Mouse (Mus musculus): Measurements from ENCODE around the gene Hoxa1. TPM values are rescaled to one million over a fixed set of nuclear protein-coding genes. Genes with fewer than 3 reads are reported as not detected.

Gene Hoxa1
- total RNA-seq (2023; ENCODE audit: inconsistent age): not detected in 4 replicates

DNA sequence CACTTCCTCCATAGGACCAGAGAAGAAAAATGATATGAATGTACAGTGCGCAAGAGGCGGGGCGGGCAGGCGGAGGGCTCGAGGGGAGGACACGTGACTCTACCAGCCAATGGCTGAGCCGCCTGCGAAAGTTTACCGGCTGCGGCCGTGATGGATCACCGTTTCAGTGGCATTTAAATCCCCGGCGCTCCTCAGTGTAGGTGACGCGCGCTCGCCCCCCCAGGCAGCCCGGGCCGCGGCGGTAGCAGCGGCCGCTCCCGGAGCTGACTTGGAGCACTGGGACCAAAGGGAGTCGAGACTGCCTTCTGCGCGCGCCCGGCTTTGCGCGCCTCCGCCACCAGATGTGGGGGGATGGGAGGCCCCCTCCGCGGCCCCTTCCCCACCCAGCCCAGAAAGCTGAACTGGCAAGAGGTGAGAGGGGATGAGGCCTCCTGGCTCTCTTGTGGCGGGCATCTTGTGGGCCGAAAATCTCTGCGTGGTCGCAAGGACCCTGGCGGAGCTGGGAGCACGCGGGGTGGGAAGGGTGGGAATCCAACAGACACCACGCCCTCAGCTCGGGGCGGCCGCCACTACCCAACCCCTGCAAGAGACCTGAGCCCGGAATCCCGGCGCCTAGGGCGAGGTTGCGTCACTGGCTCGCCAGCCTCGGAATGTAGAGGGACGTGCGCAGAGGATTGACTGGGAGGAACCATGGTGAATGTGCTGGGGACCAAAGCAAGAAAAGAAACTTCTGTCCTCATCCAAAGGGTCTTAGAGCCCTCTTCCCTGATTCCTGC, at the start of gene Hoxa1:
Gene Hoxa1 (minus strand): TSS at position 42 of the 776 bp plus-strand sequence.

GRCm38 (mm10) chr6:52204050-52204752, 46.1 kb upstream of the Hoxa1 start, which contains the start of gene Hoxa5:
TSS of gene Hoxa5 (minus strand) at chr6:52204587.

GRCm38 (mm10) chr6:52190906-52191810, 33.0 kb upstream of the Hoxa1 start, which contains the start of gene Hoxa4:
TSS of gene Hoxa4 (minus strand) at chr6:52191753.

GRCm38 (mm10) chr6:52177061-52177735, 19.1 kb upstream of the Hoxa1 start, which contains the start of gene 5730596B20Rik:
TSS of gene 5730596B20Rik (plus strand) at chr6:52177498.

GRCm38 (mm10) chr6:52164626-52165440, 6.7 kb upstream of the Hoxa1 start, which contains the start of gene Hoxa2:
TSS of gene Hoxa2 (minus strand) at chr6:52164831.

Other genes with a start within 250 kb of the Hoxa1 start
- 40.7 to 48.9 TPM (median 44.1 TPM) in 4 replicates for gene Skap2, start 145.8 kb downstream of the Hoxa1 start, total RNA-seq (2023; ENCODE audit: inconsistent age)
- not detected in 4 replicates for gene Hoxa2, start 6.5 kb upstream of the Hoxa1 start, total RNA-seq (2023; ENCODE audit: inconsistent age)
- gene 5730596B20Rik, start 19.2 kb upstream of the Hoxa1 start, total RNA-seq (2023; ENCODE audit: inconsistent age): not detected in 4 replicates
- gene Hoxa4, start 33.4 kb upstream of the Hoxa1 start, total RNA-seq (2023; ENCODE audit: inconsistent age): not detected in 4 replicates
- not detected in 4 replicates for gene Hoxa5, start 46.3 kb upstream of the Hoxa1 start, total RNA-seq (2023; ENCODE audit: inconsistent age)
- gene Hoxa6, start 50.4 kb upstream of the Hoxa1 start, total RNA-seq (2023; ENCODE audit: inconsistent age): 0.64 TPM in 1 of 4 replicates, not detected in the others
- 0.18 TPM in 1 of 4 replicates, not detected in the others for gene Hoxa3, start 55.0 kb upstream of the Hoxa1 start, total RNA-seq (2023; ENCODE audit: inconsistent age)
- not detected in 4 replicates for gene Gm28308, start 55.0 kb upstream of the Hoxa1 start, total RNA-seq (2023; ENCODE audit: inconsistent age)
- not detected in 4 replicates for gene Hoxa7, start 63.5 kb upstream of the Hoxa1 start, total RNA-seq (2023; ENCODE audit: inconsistent age)
- gene Hoxa9, start 72.8 kb upstream of the Hoxa1 start, total RNA-seq (2023; ENCODE audit: inconsistent age): not detected in 4 replicates
- not detected in 4 replicates for gene Hoxa10, start 82.5 kb upstream of the Hoxa1 start, total RNA-seq (2023; ENCODE audit: inconsistent age)
- not detected in 4 replicates for gene Hoxa11, start 87.5 kb upstream of the Hoxa1 start, total RNA-seq (2023; ENCODE audit: inconsistent age)
- not detected in 4 replicates for gene Hoxa13, start 102.6 kb upstream of the Hoxa1 start, total RNA-seq (2023; ENCODE audit: inconsistent age)
- gene Evx1, start 155.2 kb upstream of the Hoxa1 start, total RNA-seq (2023; ENCODE audit: inconsistent age): not detected in 4 replicates

Measured in B cell, adult (primary cell).